Mouse (Mus musculus) C2C12 (cell line): ENCODE results near the gene Gm45837. TPM values are rescaled to one million over a fixed set of nuclear protein-coding genes. Genes with fewer than 3 reads are reported as not detected.

ENCODE experiments used
- H3K27me3 ChIP-seq: one replicate; pipeline ENCODE4 v1.6.1; 2011; ENCODE audit not compliant: control insufficient read depth, insufficient read depth, insufficient read length
- H3K36me3 ChIP-seq: one replicate; pipeline ENCODE4 v1.6.1; 2011; ENCODE audit not compliant: control insufficient read depth, insufficient read depth
- H3K4me3 ChIP-seq: one replicate; pipeline ENCODE4 v1.5.1; 2011; ENCODE audit warnings: mild to moderate bottlenecking, control low read depth; ENCODE audit not compliant: poor library complexity, insufficient read depth, severe bottlenecking
- H3K79me2 ChIP-seq: one replicate; pipeline ENCODE4 v1.6.1; 2011; ENCODE audit not compliant: control insufficient read depth, insufficient read depth
- H3K79me3 ChIP-seq: one replicate; pipeline ENCODE4 v1.6.1; 2011; ENCODE audit warnings: low read depth, control low read depth
- H3ac ChIP-seq: one replicate; pipeline ENCODE3; 2011; ENCODE audit warnings: low read depth; ENCODE audit not compliant: control insufficient read depth, insufficient read length
- CEBPB ChIP-seq: IDR thresholded peaks from one replicate; pipeline ENCODE4 v1.6.1; 2011; ENCODE audit warnings: low read depth, mild to moderate bottlenecking, control low read depth, moderate library complexity
- CTCF ChIP-seq: IDR thresholded peaks from one replicate; pipeline ENCODE4 v1.5.1; 2011; ENCODE audit not compliant: control insufficient read depth, insufficient read depth, insufficient read length
- FOSL1 ChIP-seq: IDR thresholded peaks from one replicate; pipeline ENCODE4 v1.8.0; 2011; ENCODE audit warnings: mild to moderate bottlenecking, low read length; ENCODE audit not compliant: poor library complexity, insufficient read depth, severe bottlenecking
- MAX ChIP-seq: IDR thresholded peaks from one replicate; pipeline ENCODE4 v1.6.1; 2011; ENCODE audit warnings: mild to moderate bottlenecking, control low read depth
- MYOD1 ChIP-seq: IDR thresholded peaks from one replicate; pipeline ENCODE4 v1.6.1; 2011; ENCODE audit warnings: low read depth; ENCODE audit not compliant: control insufficient read depth, insufficient read length
- MYOG ChIP-seq: IDR thresholded peaks from one replicate; pipeline ENCODE4 v1.6.1; 2011; ENCODE audit not compliant: control insufficient read depth, insufficient read length; ENCODE audit errors: extremely low read depth
- USF1 ChIP-seq: IDR thresholded peaks from one replicate; pipeline ENCODE4 v1.6.1; 2011; ENCODE audit warnings: low read depth, mild to moderate bottlenecking, control low read depth, moderate library complexity
- long read RNA-seq, 2 experiments: library from polyadenylated mRNA; unstranded; transcript quantifications; one replicate each; pipeline ENCODE4 v2.0.0; 2019 to 2020
- polyA plus RNA-seq: library from polyadenylated mRNA; unstranded; fragments of >200 nt; fragmentation: generic; extraction: Trizol; gene quantifications from one replicate; pipeline ENCODE4 v1.2.1, GENCODE M21; 2012; ENCODE audit warnings: missing spikeins

The Gm45837 gene
- polyA plus RNA-seq = not detected
- long read RNA-seq, experiment 1, partial matches to known transcripts = 0 of 1 reads
- long read RNA-seq, experiment 1, other reads (novel, unspliced or antisense) = 1 of 1 reads
- long read RNA-seq, experiment 2, partial matches to known transcripts = 0 of 2 reads
- long read RNA-seq, experiment 2, other reads (novel, unspliced or antisense) = 2 of 2 reads

DNA sequence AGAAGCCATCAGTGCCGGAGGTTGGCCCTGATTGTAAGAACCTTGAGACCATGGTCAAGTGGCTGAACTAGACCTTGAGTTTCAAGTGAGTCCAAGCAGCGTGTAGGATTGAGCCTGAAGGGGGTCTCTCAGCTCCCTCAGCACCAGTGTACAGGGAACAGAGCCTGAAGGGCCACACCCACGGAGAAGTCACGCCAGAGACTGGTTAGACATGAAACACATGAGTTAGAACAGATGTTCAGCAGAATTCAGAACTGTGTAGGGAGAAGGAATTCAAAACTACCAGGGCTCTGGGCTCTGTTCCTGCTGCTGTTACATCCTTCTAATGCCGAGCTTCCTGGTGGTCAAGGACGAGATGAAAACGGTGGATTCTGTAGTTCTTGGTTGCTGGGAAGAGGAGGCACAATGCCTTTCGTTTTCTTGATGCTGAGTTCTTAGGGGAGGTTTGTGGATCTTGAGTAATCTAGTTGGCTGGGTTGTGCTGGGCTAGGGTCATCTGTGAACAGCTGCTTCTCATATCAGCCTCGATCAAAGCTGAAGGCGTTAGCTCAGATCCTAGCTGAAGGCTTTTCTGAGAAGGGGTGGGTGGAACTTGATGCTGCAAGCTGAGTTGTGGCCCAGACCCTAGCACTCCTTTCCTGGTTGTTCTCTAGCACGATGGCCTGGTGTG is at the start of gene Gm45837:
Gm45837 (plus strand) TSS at position 620 of the 670 bp plus-strand sequence.
- H3K27me3 ChIP-seq = no peaks in the 10 kb centered on the region
- no peak for TF ChIP-seq MYOG
- TF ChIP-seq CEBPB = no peak
- TF ChIP-seq FOSL1 = no peak
- no peak for TF ChIP-seq CTCF
- TF ChIP-seq USF1 = no peak
- TF ChIP-seq MAX = no peak
- TF ChIP-seq MYOD1 = no peak
- H3K79me3 ChIP-seq = no peaks in the 10 kb centered on the region
- no peaks in the 10 kb centered on the region for H3K36me3 ChIP-seq
- H3K4me3 ChIP-seq = no peak within 1 kb of the TSS
- H3ac ChIP-seq = no peak within 1 kb of the TSS
- H3K79me2 ChIP-seq = no peaks in the 10 kb centered on the region

DNA sequence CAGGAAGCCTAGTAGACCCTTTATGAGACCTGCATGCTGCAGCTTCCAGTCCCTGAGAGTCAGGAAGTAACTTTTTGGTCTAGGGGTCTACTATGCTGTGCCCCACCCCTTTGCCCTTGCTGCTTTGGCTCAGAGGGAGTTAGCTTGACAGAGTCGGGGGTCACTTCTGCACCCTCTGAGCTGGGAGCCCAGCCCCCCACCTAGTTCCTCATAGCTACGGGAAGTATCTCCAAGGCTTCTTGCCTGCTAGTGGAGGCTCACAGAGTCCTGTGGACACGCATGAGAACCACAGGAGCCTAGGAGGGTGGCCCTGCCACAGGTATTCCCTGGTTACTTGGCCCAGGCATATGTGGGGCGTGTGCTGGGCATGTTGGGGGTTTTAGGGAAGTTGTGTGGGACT is 49.7 kb upstream of the Gm45837 start:
- Histone ChIP-seq H3K79me2 (no peaks in the 10 kb centered on the region), H3K36me3 (no peaks in the 10 kb centered on the region), H3ac (no peak overlapping the region), H3K4me3 (no peak overlapping the region), H3K27me3 (no peaks in the 10 kb centered on the region), H3K79me3 (no peaks in the 10 kb centered on the region)
- TF ChIP-seq MAX = no peak
- no peak for TF ChIP-seq MYOG
- no peak for TF ChIP-seq FOSL1
- no peak for TF ChIP-seq CEBPB
- no peak for TF ChIP-seq CTCF
- no peak for TF ChIP-seq MYOD1
- no peak for TF ChIP-seq USF1

DNA sequence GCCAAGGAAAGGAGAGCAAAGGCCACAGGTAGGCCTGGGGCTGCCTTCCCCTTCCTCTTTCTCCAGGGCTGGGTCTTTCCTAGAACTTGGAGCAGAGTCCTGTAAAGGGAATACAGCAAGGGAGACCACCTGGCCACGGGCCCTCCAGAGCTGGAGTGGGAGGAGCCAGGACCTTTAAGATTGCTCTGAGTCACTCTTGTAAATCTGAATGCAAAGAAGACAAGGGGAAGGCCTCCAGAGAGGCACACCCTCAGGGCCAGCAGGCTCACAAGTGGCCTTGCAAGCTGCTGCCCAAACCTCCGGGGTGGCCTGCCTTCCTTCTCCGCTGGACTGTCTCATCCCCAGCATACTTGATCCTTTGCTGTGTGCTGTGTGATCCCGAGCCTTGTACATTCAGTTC is 48.9 kb upstream of the Gm45837 start:
- Histone ChIP-seq H3K4me3 (no peak overlapping the region), H3K36me3 (no peaks in the 10 kb centered on the region), H3ac (no peak overlapping the region), H3K27me3 (no peaks in the 10 kb centered on the region), H3K79me2 (no peaks in the 10 kb centered on the region), H3K79me3 (no peaks in the 10 kb centered on the region)
- TF ChIP-seq USF1 = no peak
- no peak for TF ChIP-seq MYOG
- TF ChIP-seq MYOD1 = no peak
- no peak for TF ChIP-seq CTCF
- no peak for TF ChIP-seq MAX

DNA sequence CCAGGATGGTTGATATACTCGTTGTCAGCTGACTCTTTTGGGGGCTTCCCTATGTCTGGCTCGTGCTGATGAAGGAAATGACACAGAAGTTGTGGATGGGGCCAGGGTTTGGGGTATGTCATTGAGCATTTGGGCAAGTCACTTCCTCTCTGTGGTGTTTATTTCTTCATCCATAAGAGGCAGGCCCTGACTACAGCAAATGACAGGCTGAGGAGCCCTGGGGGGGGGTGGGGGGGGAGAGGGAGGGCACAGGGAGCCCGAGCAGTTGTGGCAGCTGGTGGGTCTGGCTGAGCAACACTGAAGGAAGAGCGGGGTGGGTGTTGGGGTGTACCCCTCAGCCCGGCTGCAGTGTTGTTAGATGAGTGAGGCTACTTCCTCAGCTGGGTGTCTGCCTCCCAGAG is 47.9 kb upstream of the Gm45837 start:
- Histone ChIP-seq H3ac (no peak overlapping the region), H3K4me3 (no peak overlapping the region), H3K27me3 (no peaks in the 10 kb centered on the region), H3K79me2 (no peaks in the 10 kb centered on the region), H3K36me3 (no peaks in the 10 kb centered on the region), H3K79me3 (no peaks in the 10 kb centered on the region)
- TF ChIP-seq MYOG (no peak), USF1 (no peak), CTCF (no peak), MAX (no peak), MYOD1 (no peak), CEBPB (no peak), FOSL1 (no peak)

DNA sequence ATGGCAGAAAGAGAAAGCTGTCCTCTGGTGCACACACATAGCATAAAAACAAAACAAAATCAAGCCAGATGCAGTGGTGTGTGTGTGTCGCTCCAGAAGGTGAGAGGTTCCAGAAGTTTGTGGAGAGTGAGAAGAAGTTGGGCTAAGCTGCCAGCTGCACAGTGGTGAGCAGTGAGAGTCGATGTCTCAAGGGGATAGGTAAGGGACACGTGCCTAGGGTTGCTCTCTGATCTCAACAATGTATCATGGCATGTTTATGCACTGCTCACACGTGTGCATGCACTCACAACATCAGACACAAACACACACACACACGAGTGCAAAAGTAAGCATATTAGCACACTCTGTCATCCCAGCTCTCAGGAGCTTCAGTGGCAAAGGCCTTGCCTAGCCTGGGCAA is 46.8 kb upstream of the Gm45837 start:
- H3K27me3 ChIP-seq = no peaks in the 10 kb centered on the region
- H3ac ChIP-seq = no peak overlapping the region
- H3K79me3 ChIP-seq = no peaks in the 10 kb centered on the region
- TF ChIP-seq MAX (no peak), FOSL1 (no peak), MYOD1 (no peak), CEBPB (no peak), CTCF (no peak), USF1 (no peak), MYOG (no peak)
- H3K4me3 ChIP-seq = no peak overlapping the region
- H3K79me2 ChIP-seq = no peaks in the 10 kb centered on the region
- no peaks in the 10 kb centered on the region for H3K36me3 ChIP-seq
